Mouse (Mus musculus): ENCODE results near the gene Olfr357. TPM values are rescaled to one million over a fixed set of nuclear protein-coding genes. Genes with fewer than 3 reads are reported as not detected.

Gene Olfr357
- polyA plus RNA-seq (2016; fragmentation: Nextera tagmentation; extraction: Ambion mirVana): not detected in 2 replicates

DNA sequence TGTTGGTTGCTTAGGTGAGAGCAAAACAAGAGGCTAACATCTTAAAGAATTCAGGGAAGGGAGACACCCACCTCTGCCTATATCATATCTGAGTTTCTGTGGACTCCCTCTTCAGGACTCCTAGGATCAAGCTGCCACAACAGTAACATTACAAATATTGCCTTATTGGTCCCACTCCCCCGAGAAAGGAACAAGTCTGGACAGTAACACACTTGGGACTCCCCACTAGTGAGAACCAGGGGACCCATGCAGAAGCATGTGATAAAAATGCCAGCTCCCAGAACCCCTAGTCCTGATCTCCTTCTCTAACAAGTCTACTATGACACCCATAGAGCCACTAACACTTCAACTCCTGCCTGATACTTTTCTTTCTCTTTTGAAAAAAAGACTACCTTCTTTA, at the start of gene Olfr357:
Gene Olfr357 (plus strand): TSS at position 301 of the 400 bp plus-strand sequence.
- DNase-seq (ENCODE audit: low spot score): no peak
- 68% methylated on average over 1 of the region's 1 CpGs for WGBS
- H3K4me3 ChIP-seq: no peak within 1 kb of the TSS
- no peaks in the 10 kb centered on the region for H3K36me3 ChIP-seq
- H3K4me1 ChIP-seq: no peaks in the 10 kb centered on the region
- H3K9me3 ChIP-seq (replicated peaks): 0 out of 2 replicates have a peak, but pooled peaks cover 2% of the 10 kb centered on the region
- H3K27me3 ChIP-seq (ENCODE audit: low read depth, poor library complexity, severe bottlenecking): no peaks in the 10 kb centered on the region
- H3K27ac ChIP-seq: no peak within 1 kb of the TSS

DNA sequence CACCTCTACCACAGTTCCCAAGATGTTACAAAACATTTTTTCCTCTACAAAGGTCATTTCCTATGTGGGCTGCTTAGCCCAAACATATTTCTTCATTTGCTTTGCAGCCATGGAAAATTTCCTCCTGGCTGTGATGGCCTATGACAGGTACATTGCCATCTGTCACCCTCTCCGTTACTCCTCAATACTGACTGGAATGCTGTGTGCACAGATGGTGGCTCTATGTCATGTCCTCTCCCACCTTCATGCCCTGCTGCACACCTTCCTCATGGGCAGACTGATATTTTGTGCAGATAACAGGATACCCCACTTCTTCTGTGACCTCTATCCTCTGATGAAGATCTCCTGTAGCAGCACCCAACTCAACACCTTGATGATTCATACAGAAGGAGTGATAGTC, 3.4 kb downstream of the Olfr357 start:
- Histone ChIP-seq H3K36me3 (no peaks in the 10 kb centered on the region), H3K4me3 (no peak overlapping the region), H3K9me3 (replicated peaks) (0 out of 2 replicates have a peak, but pooled peaks cover 2% of the 10 kb centered on the region), H3K4me1 (no peaks in the 10 kb centered on the region), H3K27ac (no peak overlapping the region), H3K27me3 (ENCODE audit: low read depth, poor library complexity, severe bottlenecking) (no peaks in the 10 kb centered on the region)
- WGBS: 76% methylated on average over 1 of the region's 1 CpGs
- no peak for DNase-seq (ENCODE audit: low spot score)

DNA sequence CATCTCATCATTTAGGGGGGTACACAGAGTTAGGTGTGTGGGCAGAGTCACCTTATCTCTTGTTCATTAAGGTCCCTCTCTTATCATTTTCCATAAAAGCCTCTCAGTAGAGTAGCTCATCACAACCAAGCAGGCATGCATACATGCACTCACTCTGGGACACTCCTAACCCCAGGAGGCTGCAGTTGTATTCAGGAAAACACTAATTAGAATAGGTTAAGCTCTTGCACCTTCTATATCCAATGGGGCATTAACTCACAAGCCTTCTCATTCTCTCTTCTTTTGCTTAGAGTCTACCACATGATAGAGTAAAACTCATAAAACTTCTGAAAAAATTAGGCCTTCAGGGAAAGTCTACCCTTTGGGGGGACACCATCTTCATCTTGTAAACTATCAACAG, 15.6 kb downstream of the Olfr357 start, which contains the start of gene Olfr358:
Gene Olfr358 (minus strand): TSS at position 101 of the 400 bp plus-strand sequence.
- Histone ChIP-seq H3K9me3 (replicated peaks) (peaks cover 4% of the 10 kb centered on the region), H3K36me3 (no peaks in the 10 kb centered on the region), H3K27ac (no peak within 1 kb of the TSS), H3K4me1 (no peaks in the 10 kb centered on the region), H3K4me3 (no peak within 1 kb of the TSS), H3K27me3 (ENCODE audit: low read depth, poor library complexity, severe bottlenecking) (no peaks in the 10 kb centered on the region)
- no peak for DNase-seq (ENCODE audit: low spot score)

Other genes with a start within 250 kb of the Olfr357 start
- not detected in 2 replicates for gene Olfr348, start 209.6 kb upstream of the Olfr357 start, polyA plus RNA-seq (2016; fragmentation: Nextera tagmentation; extraction: Ambion mirVana)
- gene Olfr50, start 203.3 kb upstream of the Olfr357 start, polyA plus RNA-seq (2016; fragmentation: Nextera tagmentation; extraction: Ambion mirVana): not detected in 2 replicates
- gene Olfr3, start 176.8 kb upstream of the Olfr357 start, polyA plus RNA-seq (2016; fragmentation: Nextera tagmentation; extraction: Ambion mirVana): not detected in 2 replicates
- not detected in 2 replicates for gene Olfr350, start 147.5 kb upstream of the Olfr357 start, polyA plus RNA-seq (2016; fragmentation: Nextera tagmentation; extraction: Ambion mirVana)
- gene Olfr351, start 131.2 kb upstream of the Olfr357 start, polyA plus RNA-seq (2016; fragmentation: Nextera tagmentation; extraction: Ambion mirVana): not detected in 2 replicates
- gene Olfr352, start 125.4 kb upstream of the Olfr357 start, polyA plus RNA-seq (2016; fragmentation: Nextera tagmentation; extraction: Ambion mirVana): not detected in 2 replicates
- gene Olfr353, start 100.9 kb upstream of the Olfr357 start, polyA plus RNA-seq (2016; fragmentation: Nextera tagmentation; extraction: Ambion mirVana): not detected in 2 replicates
- gene Olfr354, start 88.1 kb upstream of the Olfr357 start, polyA plus RNA-seq (2016; fragmentation: Nextera tagmentation; extraction: Ambion mirVana): not detected in 2 replicates
- not detected in 2 replicates for gene Olfr355, start 64.9 kb upstream of the Olfr357 start, polyA plus RNA-seq (2016; fragmentation: Nextera tagmentation; extraction: Ambion mirVana)
- not detected in 2 replicates for gene Olfr356, start 56.7 kb upstream of the Olfr357 start, polyA plus RNA-seq (2016; fragmentation: Nextera tagmentation; extraction: Ambion mirVana)
- gene Olfr358, start 15.5 kb downstream of the Olfr357 start, polyA plus RNA-seq (2016; fragmentation: Nextera tagmentation; extraction: Ambion mirVana): not detected in 2 replicates
- not detected in 2 replicates for gene Olfr360, start 71.9 kb downstream of the Olfr357 start, polyA plus RNA-seq (2016; fragmentation: Nextera tagmentation; extraction: Ambion mirVana)
- gene Olfr361, start 95.5 kb downstream of the Olfr357 start, polyA plus RNA-seq (2016; fragmentation: Nextera tagmentation; extraction: Ambion mirVana): not detected in 2 replicates
- not detected in 2 replicates for gene Olfr362, start 124.1 kb downstream of the Olfr357 start, polyA plus RNA-seq (2016; fragmentation: Nextera tagmentation; extraction: Ambion mirVana)
- gene Olfr364-ps1, start 145.5 kb downstream of the Olfr357 start, polyA plus RNA-seq (2016; fragmentation: Nextera tagmentation; extraction: Ambion mirVana): not detected in 2 replicates
- gene Olfr365, start 194.4 kb downstream of the Olfr357 start, polyA plus RNA-seq (2016; fragmentation: Nextera tagmentation; extraction: Ambion mirVana): not detected in 2 replicates
- not detected in 2 replicates for gene Olfr366, start 217.7 kb downstream of the Olfr357 start, polyA plus RNA-seq (2016; fragmentation: Nextera tagmentation; extraction: Ambion mirVana)